Mouse (Mus musculus): Measurements from ENCODE around the gene Prdx5. TPM values are rescaled to one million over a fixed set of nuclear protein-coding genes. Genes with fewer than 3 reads are reported as not detected.
A peak's percentile ranks its signal among the peaks of the same experiment; 100 is the strongest.

Gene Prdx5
- polyA plus RNA-seq, 1 experiment from 2014 or later = 884 TPM

DNA sequence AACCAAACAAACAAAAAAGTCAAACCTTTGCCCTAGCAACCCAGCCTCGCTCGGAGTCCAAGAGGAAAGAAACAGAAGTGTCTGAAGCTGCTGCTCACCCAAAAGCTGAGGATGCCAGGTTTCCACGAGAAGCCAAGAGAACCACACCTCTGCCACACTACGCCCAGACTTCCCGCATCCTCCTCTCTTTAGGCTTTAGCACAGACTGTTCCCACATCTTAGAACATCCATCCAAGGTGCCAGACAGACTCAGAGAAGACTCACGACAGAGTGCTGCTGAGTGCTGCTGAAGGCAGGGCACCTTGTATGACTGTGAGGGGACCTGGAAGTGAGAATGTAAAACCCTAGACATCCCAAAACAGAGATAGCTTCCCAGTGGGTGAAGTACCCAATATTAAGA lies 34.1 kb downstream of the Prdx5 start:
- no peak overlapping the region for H3K4me2 ChIP-seq (ENCODE audit: low read length)
- H3K27ac ChIP-seq = no peak overlapping the region
- H3K9ac ChIP-seq (ENCODE audit: low read depth, low read length) = no peak overlapping the region
- DNase-seq (ENCODE audit: low spot score) (no peak), ATAC-seq (replicated peaks; ENCODE audit: low FRiP score, low read depth) (no peak)
- no peak for TF ChIP-seq CTCF (IDR thresholded peaks at IDR 0.05; ENCODE audit: low read depth)
- 85% methylated on average over 6 of the region's 6 CpGs for WGBS
- H3K4me1 ChIP-seq (replicated peaks; ENCODE audit: insufficient read depth, low read length) = 0 out of 2 replicates have a peak, but pooled peaks cover 8% of the 10 kb centered on the region
- H3K36me3 ChIP-seq (ENCODE audit: insufficient read depth, low read length) = no peaks in the 10 kb centered on the region
- H3K9me3 ChIP-seq (replicated peaks; ENCODE audit: low read length) = peaks cover 4% of the 10 kb centered on the region; the same call in 1 of the 2 replicates
- no peak overlapping the region for H3K4me3 ChIP-seq (replicated peaks; ENCODE audit: low read depth, low read length)
- no peaks in the 10 kb centered on the region for H3K27me3 ChIP-seq (ENCODE audit: insufficient read depth, low read length)

- H3K36me3 ChIP-seq (ENCODE audit: insufficient read depth, low read length) = no peaks in the 10 kb centered on the region
- H3K4me3 ChIP-seq (replicated peaks; ENCODE audit: low read depth, low read length) = no peak overlapping the region
- DNase-seq (ENCODE audit: low spot score) = no peak
- 0 out of 2 replicates have a peak, but pooled peaks cover 8% of the 10 kb centered on the region for H3K4me1 ChIP-seq (replicated peaks; ENCODE audit: insufficient read depth, low read length)
- H3K27ac ChIP-seq = no peak overlapping the region
- H3K9me3 ChIP-seq (replicated peaks; ENCODE audit: low read length) = no peaks in the 10 kb centered on the region
- H3K4me2 ChIP-seq (ENCODE audit: low read length) = no peak overlapping the region
- 72% methylated on average over 1 of the region's 1 CpGs for WGBS
- no peaks in the 10 kb centered on the region for H3K27me3 ChIP-seq (ENCODE audit: insufficient read depth, low read length)
- no peak for ATAC-seq (replicated peaks; ENCODE audit: low FRiP score, low read depth)
- no peak overlapping the region for H3K9ac ChIP-seq (ENCODE audit: low read depth, low read length)
- TF ChIP-seq CTCF (IDR thresholded peaks at IDR 0.05; ENCODE audit: low read depth) = no peak
Observed at GRCm38 (mm10) chr19:6874257-6874656, 35.6 kb downstream of the Prdx5 start.

DNA sequence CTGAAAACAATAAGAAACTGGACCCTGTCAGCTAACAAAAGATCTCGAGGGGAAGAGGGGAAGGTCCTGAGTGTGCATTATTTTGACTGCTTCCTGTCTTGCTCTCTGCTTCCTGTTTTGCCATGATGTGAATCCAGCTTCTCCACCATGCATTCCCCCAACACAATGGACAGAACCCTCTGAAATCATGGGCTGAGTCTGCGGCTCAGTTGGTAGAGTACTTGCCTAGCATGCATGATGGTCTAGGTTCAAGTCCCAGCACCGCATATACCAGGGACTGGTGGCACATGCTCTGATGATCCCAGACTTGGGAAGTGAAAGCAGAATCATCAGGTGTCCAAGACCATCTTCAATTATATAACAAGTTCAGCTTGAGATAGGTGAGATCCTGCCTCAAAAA lies 37.2 kb downstream of the Prdx5 start:
- Histone ChIP-seq H3K4me2 (ENCODE audit: low read length) (no peak overlapping the region), H3K4me1 (replicated peaks; ENCODE audit: insufficient read depth, low read length) (0 out of 2 replicates have a peak, but pooled peaks cover 8% of the 10 kb centered on the region), H3K27ac (no peak overlapping the region), H3K9me3 (replicated peaks; ENCODE audit: low read length) (no peaks in the 10 kb centered on the region), H3K9ac (ENCODE audit: low read depth, low read length) (no peak overlapping the region), H3K27me3 (ENCODE audit: insufficient read depth, low read length) (no peaks in the 10 kb centered on the region), H3K4me3 (replicated peaks; ENCODE audit: low read depth, low read length) (no peak overlapping the region), H3K36me3 (ENCODE audit: insufficient read depth, low read length) (no peaks in the 10 kb centered on the region)
- 66% methylated on average over 3 of the region's 3 CpGs for WGBS
- ATAC-seq (replicated peaks; ENCODE audit: low FRiP score, low read depth) = no peak
- no peak for TF ChIP-seq CTCF (IDR thresholded peaks at IDR 0.05; ENCODE audit: low read depth)
- no peak for DNase-seq (ENCODE audit: low spot score)

- Histone ChIP-seq H3K9me3 (replicated peaks; ENCODE audit: low read length) (no peaks in the 10 kb centered on the region), H3K36me3 (ENCODE audit: insufficient read depth, low read length) (no peaks in the 10 kb centered on the region), H3K9ac (ENCODE audit: low read depth, low read length) (no peak overlapping the region), H3K4me2 (ENCODE audit: low read length) (no peak overlapping the region), H3K4me3 (replicated peaks; ENCODE audit: low read depth, low read length) (no peak overlapping the region), H3K4me1 (replicated peaks; ENCODE audit: insufficient read depth, low read length) (0 out of 2 replicates have a peak, but pooled peaks cover 8% of the 10 kb centered on the region), H3K27ac (peak overlapping the region; percentile 83), H3K27me3 (ENCODE audit: insufficient read depth, low read length) (no peaks in the 10 kb centered on the region)
- TF ChIP-seq CTCF (IDR thresholded peaks at IDR 0.05; ENCODE audit: low read depth) = peak; percentile 77
- 43% methylated on average over 5 of the region's 5 CpGs for WGBS
- DNase-seq (ENCODE audit: low spot score) (peak; percentile 72), ATAC-seq (replicated peaks; ENCODE audit: low FRiP score, low read depth) (peak; percentile 80)
Observed at GRCm38 (mm10) chr19:6871574-6872271, 38.2 kb downstream of the Prdx5 start.

GRCm38 (mm10) chr19:6869355-6869754 lies 40.6 kb downstream of the Prdx5 start:
- H3K4me1 ChIP-seq (replicated peaks; ENCODE audit: insufficient read depth, low read length) = 0 out of 2 replicates have a peak, but pooled peaks cover 8% of the 10 kb centered on the region
- H3K9ac ChIP-seq (ENCODE audit: low read depth, low read length) = no peak overlapping the region
- H3K4me2 ChIP-seq (ENCODE audit: low read length) = peak overlapping the region; percentile 53
- ATAC-seq (replicated peaks; ENCODE audit: low FRiP score, low read depth) = 0 out of 2 replicates have a peak, but pooled peaks have one; percentile 38
- peak overlapping the region; percentile 18; the same call in 1 of the 2 replicates for H3K4me3 ChIP-seq (replicated peaks; ENCODE audit: low read depth, low read length)
- H3K27me3 ChIP-seq (ENCODE audit: insufficient read depth, low read length) = no peaks in the 10 kb centered on the region
- no peaks in the 10 kb centered on the region for H3K9me3 ChIP-seq (replicated peaks; ENCODE audit: low read length)
- H3K36me3 ChIP-seq (ENCODE audit: insufficient read depth, low read length) = no peaks in the 10 kb centered on the region
- peak; percentile 89 for DNase-seq (ENCODE audit: low spot score)
- peak overlapping the region; percentile 84 for H3K27ac ChIP-seq
- 2% methylated on average over 5 of the region's 5 CpGs for whole genome bisulfite sequencing
- TF ChIP-seq CTCF (IDR thresholded peaks at IDR 0.05; ENCODE audit: low read depth) = no peak

- Histone ChIP-seq H3K27me3 (ENCODE audit: insufficient read depth, low read length) (no peaks in the 10 kb centered on the region), H3K27ac (no peak overlapping the region), H3K4me3 (replicated peaks; ENCODE audit: low read depth, low read length) (no peak overlapping the region), H3K4me2 (ENCODE audit: low read length) (no peak overlapping the region), H3K36me3 (ENCODE audit: insufficient read depth, low read length) (no peaks in the 10 kb centered on the region), H3K4me1 (replicated peaks; ENCODE audit: insufficient read depth, low read length) (no peaks in the 10 kb centered on the region), H3K9ac (ENCODE audit: low read depth, low read length) (no peak overlapping the region), H3K9me3 (replicated peaks; ENCODE audit: low read length) (no peaks in the 10 kb centered on the region)
- WGBS = 79% methylated on average over 4 of the region's 4 CpGs
- DNase-seq (ENCODE audit: low spot score) (no peak), ATAC-seq (replicated peaks; ENCODE audit: low FRiP score, low read depth) (no peak)
- no peak for TF ChIP-seq CTCF (IDR thresholded peaks at IDR 0.05; ENCODE audit: low read depth)
Observed at GRCm38 (mm10) chr19:6861451-6861850, 48.5 kb downstream of the Prdx5 start.

Data from kidney, postnatal 0 days (tissue).